Mouse (Mus musculus) ES-E14 (cell line): ENCODE data around the gene Lsm10. TPM values are rescaled to one million over a fixed set of nuclear protein-coding genes. Genes with fewer than 3 reads are reported as not detected.

ENCODE experiments used
- DNase-seq: peaks from one replicate; pipeline ENCODE4 v3.0.0-alpha.2; 2013; ENCODE audit warnings: low read depth, low spot score
- H3K27ac ChIP-seq: 2 replicates; pipeline ENCODE4 v1.5.1; 2012; ENCODE audit warnings: low read depth, mild to moderate bottlenecking, low read length, moderate library complexity, mixed read lengths; ENCODE audit not compliant: poor library complexity, insufficient read depth, severe bottlenecking
- H3K36me3 ChIP-seq: 2 replicates; pipeline ENCODE4 v1.6.1; 2012; ENCODE audit warnings: mild to moderate bottlenecking, low read length, moderate library complexity, mixed read lengths; ENCODE audit not compliant: control insufficient read depth, poor library complexity, insufficient read depth, severe bottlenecking
- H3K4me1 ChIP-seq, 2 experiments: fragments of 150-350 bp in 1 of 2; sonication (generic) in 1 of 2; 2 replicates each; pipeline ENCODE4 v1.6.1; 2012; ENCODE audit warnings: low read length in 2 of 2, mild to moderate bottlenecking in 1 of 2, mixed read lengths in 1 of 2; ENCODE audit not compliant: control insufficient read depth in 2 of 2, insufficient read depth in 2 of 2, poor library complexity in 1 of 2
- H3K4me3 ChIP-seq, 2 experiments: fragments of 150-350 bp in 1 of 2; sonication (generic) in 1 of 2; 2 replicates each; pipeline ENCODE4 v1.5.1; 2012; ENCODE audit warnings: low read length in 2 of 2, low read depth in 1 of 2, mild to moderate bottlenecking in 1 of 2, mixed read lengths in 1 of 2; ENCODE audit not compliant: insufficient read depth in 1 of 2, poor library complexity in 1 of 2, severe bottlenecking in 1 of 2
- H3K9ac ChIP-seq: 2 replicates; pipeline ENCODE4 v1.6.1; 2012; ENCODE audit warnings: low read depth, mild to moderate bottlenecking, low read length, mixed read lengths; ENCODE audit not compliant: poor library complexity, insufficient read depth, severe bottlenecking
- H3K9me3 ChIP-seq: fragments of 150-350 bp; sonication (generic); 2 replicates; pipeline ENCODE4 v1.6.1; 2012; ENCODE audit warnings: low read depth, mild to moderate bottlenecking, low read length; ENCODE audit not compliant: control insufficient read depth, insufficient read depth
- CHD2 ChIP-seq: IDR thresholded peaks from 2 replicates; pipeline ENCODE4 v1.6.1; 2014; ENCODE audit warnings: mild to moderate bottlenecking, low read depth, low read length, inconsistent platforms
- HCFC1 ChIP-seq: IDR thresholded peaks from 2 replicates; pipeline ENCODE4 v1.6.1; 2012; ENCODE audit warnings: low read length, inconsistent platforms, borderline replicate concordance; ENCODE audit not compliant: insufficient read depth
- MAFK ChIP-seq: IDR thresholded peaks from 2 replicates; pipeline ENCODE4 v1.6.1; 2014; ENCODE audit warnings: mild to moderate bottlenecking, low read depth, low read length, inconsistent platforms; ENCODE audit not compliant: insufficient read depth
- ZC3H11A ChIP-seq: IDR thresholded peaks from 2 replicates; pipeline ENCODE4 v1.6.1; 2012; ENCODE audit warnings: low read depth, mild to moderate bottlenecking, inconsistent platforms, low read length, borderline replicate concordance
- ZNF384 ChIP-seq: IDR thresholded peaks from 2 replicates; pipeline ENCODE4 v1.6.1; 2012; ENCODE audit warnings: low read depth, low read length, inconsistent platforms
- in situ Hi-C, 2 experiments: fragments of 600-800 bp; cut with MboI; formaldehyde crosslinking; loops; one replicate each; pipeline ENCODE4 v1.15.1; 2025; ENCODE audit warnings: low sequenced_read_pairs in 2 of 2, inconsistent platforms in 1 of 2; ENCODE audit not compliant: unreplicated experiment in 2 of 2
- total RNA-seq: library from RNA; depleted of rRNA; stranded (reverse); fragments of 300-350 nt; gene quantifications from 2 replicates; pipeline ENCODE4 v1.2.3, GENCODE M21; 2012

Lsm10 gene
- total RNA-seq, 1 experiment, result 21.8 TPM

DNA sequence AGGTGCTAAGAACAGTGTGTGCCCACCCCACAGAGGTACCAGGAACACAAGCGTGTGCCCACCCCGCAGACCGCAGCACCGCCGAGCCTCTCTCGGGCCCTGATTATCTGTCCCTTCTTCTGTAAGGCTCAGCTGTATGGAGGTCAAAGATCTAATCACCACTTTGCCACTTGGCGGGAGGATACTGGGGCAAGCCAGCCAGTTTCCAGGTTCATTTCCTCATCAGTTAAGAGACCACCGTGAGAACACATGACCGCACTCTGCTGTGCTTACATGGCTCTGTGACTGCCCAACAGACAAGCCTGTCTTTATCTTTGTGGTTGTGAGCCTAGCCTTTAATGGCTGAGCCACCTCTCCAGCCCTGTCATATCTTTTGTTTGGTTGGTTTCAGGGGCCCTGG is 13.4 kb upstream of the Lsm10 start:
- no peak overlapping the region; a peak in 1 of 4 replicates for H3K4me3 ChIP-seq
- in situ Hi-C loops, result no loop called here
- H3K27ac ChIP-seq, result no peak overlapping the region
- peaks cover 0 to 6% of the 10 kb centered on the region in 2 experiments; a peak in 1 of 4 replicates for H3K4me1 ChIP-seq
- DNase-seq, result no peak
- no peaks in the 10 kb centered on the region for H3K9me3 ChIP-seq
- no peaks in the 10 kb centered on the region for H3K36me3 ChIP-seq
- H3K9ac ChIP-seq, result no peak overlapping the region; the same call in 1 of the 2 replicates
- TF ChIP-seq HCFC1 (no peak), ZC3H11A (no peak), MAFK (no peak), CHD2 (no peak), ZNF384 (no peak)

DNA sequence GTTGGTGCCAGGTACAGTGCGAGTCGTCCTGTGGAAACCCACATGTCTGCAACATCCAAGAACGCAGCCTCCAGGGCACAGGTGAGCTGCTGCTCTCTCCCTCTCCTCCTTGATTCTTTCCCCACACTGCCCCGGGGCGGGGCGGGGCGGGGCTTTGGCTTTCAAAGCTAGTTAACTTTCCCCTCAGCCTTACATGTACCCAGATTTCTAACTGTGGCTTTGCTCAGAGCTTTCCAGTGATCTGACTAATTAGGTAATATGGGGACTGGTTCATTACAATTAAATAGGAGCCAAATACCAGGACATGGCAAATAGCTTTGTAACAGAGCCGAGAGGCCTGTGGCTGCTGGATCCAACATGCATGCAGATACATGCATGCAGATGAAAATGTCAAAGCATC is 12.0 kb upstream of the Lsm10 start:
- H3K36me3 ChIP-seq, result no peaks in the 10 kb centered on the region
- in situ Hi-C loops, result no loop called here
- no peak for DNase-seq
- no peak overlapping the region for H3K9ac ChIP-seq
- no peak overlapping the region for H3K27ac ChIP-seq
- peaks cover 0 to 4% of the 10 kb centered on the region in 2 experiments; a peak in 1 of 4 replicates for H3K4me1 ChIP-seq
- H3K9me3 ChIP-seq, result no peaks in the 10 kb centered on the region
- H3K4me3 ChIP-seq, result no peak overlapping the region
- no peak for TF ChIP-seq HCFC1
- TF ChIP-seq ZC3H11A, result no peak
- no peak for TF ChIP-seq CHD2
- TF ChIP-seq MAFK, result no peak
- no peak for TF ChIP-seq ZNF384

DNA sequence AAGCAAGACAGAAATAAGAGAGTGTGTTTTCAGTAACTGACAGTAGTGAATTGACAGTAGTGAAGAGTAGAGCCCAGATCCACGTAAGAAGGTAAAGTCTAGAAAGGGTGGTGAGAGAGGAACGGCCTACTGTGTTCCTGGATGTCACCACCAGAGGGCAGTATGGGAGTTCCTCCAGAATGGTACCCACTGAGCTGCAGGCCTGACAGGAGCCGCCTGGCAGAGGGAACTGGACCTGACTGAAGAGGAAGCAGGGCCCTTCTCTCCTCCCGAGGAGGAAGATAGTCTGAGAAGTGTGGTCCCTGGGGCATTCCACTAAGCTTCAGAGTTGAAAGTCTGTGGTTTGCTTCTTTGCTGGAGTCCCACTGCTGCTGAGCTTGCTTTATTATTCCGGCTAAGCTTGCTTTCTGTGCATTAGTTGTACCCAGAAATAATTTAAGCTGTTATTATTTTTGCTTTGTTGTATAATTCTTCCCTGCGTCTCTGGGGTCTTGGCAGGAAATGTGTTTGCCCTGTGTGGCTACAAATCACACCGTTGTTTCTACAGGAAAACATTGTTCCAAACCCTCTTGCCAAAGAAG is 10.3 kb upstream of the Lsm10 start:
- Histone ChIP-seq H3K36me3 (no peaks in the 10 kb centered on the region), H3K4me3 (no peak overlapping the region), H3K27ac (no peak overlapping the region), H3K9me3 (no peaks in the 10 kb centered on the region), H3K4me1 (peaks cover 0 to 4% of the 10 kb centered on the region in 2 experiments; a peak in 1 of 4 replicates), H3K9ac (no peak overlapping the region)
- peak; percentile 80 for DNase-seq
- in situ Hi-C loops, result no loop called here
- TF ChIP-seq HCFC1 (no peak), ZC3H11A (peak; percentile 52; the same call in 1 of the 2 replicates), MAFK (no peak), ZNF384 (peak; percentile 29; the same call in 1 of the 2 replicates), CHD2 (no peak)

DNA sequence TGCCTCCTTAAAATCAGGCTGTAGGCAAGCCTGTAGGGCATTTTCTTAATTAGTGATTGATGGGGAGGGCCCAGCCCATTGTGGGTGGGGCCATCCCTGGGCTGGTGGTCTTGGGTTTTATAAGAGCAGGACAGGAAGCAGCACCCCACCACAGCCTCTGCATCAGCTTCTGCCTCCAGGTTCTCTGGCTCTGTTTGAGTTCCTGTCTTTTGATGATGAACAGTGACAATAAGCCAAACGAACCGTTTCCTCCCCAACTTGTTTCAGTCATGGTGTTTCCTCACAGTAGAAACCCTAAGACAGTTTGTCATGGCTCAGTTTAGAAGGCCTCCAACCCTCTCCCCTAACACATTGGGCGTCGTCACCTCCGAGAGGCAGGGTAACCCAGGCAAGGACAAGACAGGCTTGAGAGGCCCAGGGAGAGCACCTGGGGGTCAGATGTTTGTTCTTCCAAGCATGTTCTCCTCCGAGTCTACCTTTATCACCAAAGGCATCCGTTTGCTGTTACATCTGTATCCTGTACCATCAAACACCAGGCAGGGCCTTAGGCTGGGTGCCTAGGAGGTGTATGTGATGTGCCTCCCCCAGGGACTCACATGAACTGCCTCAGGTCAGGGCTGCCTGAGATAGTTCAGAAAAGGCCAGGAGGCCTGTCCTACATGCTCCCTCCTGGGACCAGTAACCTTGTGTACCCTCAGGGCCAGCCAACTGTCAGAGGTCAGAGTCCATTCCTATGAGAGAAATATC is 6.1 kb upstream of the Lsm10 start:
- TF ChIP-seq HCFC1 (no peak), ZC3H11A (no peak), CHD2 (no peak), MAFK (no peak), ZNF384 (no peak)
- DNase-seq, result no peak
- H3K9me3 ChIP-seq, result no peaks in the 10 kb centered on the region
- H3K27ac ChIP-seq, result no peak overlapping the region
- in situ Hi-C loops, result no loop called here
- no peak overlapping the region for H3K4me3 ChIP-seq
- H3K9ac ChIP-seq, result no peak overlapping the region
- no peaks in the 10 kb centered on the region for H3K36me3 ChIP-seq
- H3K4me1 ChIP-seq, result no peaks in the 10 kb centered on the region
